Mouse (Mus musculus): ENCODE results near the gene Defa17.
"Not testable (repeated sequence)": the region's sequence is repeated elsewhere in the genome, so short reads cannot be mapped to it uniquely, and the experiment has no call there.

The Defa17 gene

GRCm38 (mm10) chr8:21655480-21655879 is at the start of gene Defa17:
Defa17 (plus strand) TSS chr8:21655780.
- DNase-seq = not testable (repeated sequence)

GRCm38 (mm10) chr8:21617883-21618282 is 37.7 kb upstream of the Defa17 start, which contains the start of gene Defa26:
Defa26 (plus strand) TSS chr8:21618183.
- not testable (repeated sequence) for DNase-seq

- DNase-seq = not testable (repeated sequence)
Observed at GRCm38 (mm10) chr8:21665497-21665896, 9.9 kb downstream of the Defa17 start, which contains the start of gene Defa34. Defa34 (plus strand) TSS chr8:21665797.

- DNase-seq = not testable (repeated sequence)
Observed at GRCm38 (mm10) chr8:21703545-21703944, 48.0 kb downstream of the Defa17 start, which contains the start of gene AY761184. AY761184 (minus strand) TSS chr8:21703645.
